Mouse (Mus musculus) midbrain, embryonic 12.5 days (tissue): ENCODE measurements around the gene Gucy2c. TPM values are rescaled to one million over a fixed set of nuclear protein-coding genes. Genes with fewer than 3 reads are reported as not detected.

Experiments used
- ATAC-seq: fragments of 200-750 bp; cut with Nextera tagmentation; 2 replicates; pipeline ENCODE4 v1.8.0; 2017; ENCODE audit warnings: low read depth, moderate TSS enrichment, moderate library complexity; ENCODE audit not compliant: low FRiP score
- H3K27ac ChIP-seq: fragments of 300-500 bp; sonication (generic); replicated peaks from 2 replicates; pipeline ENCODE4 v1.5.1; 2016; ENCODE audit warnings: mild to moderate bottlenecking
- H3K27me3 ChIP-seq: fragments of 300-500 bp; sonication (generic); 2 replicates; pipeline ENCODE4 v1.6.1; 2016; ENCODE audit warnings: mild to moderate bottlenecking
- H3K36me3 ChIP-seq: fragments of 300-500 bp; sonication (generic); 2 replicates; pipeline ENCODE4 v1.6.1; 2016
- H3K4me1 ChIP-seq: fragments of 300-500 bp; sonication (generic); 2 replicates; pipeline ENCODE4 v1.6.1; 2016
- H3K4me2 ChIP-seq: fragments of 300-500 bp; sonication (generic); replicated peaks from 2 replicates; pipeline ENCODE4 v1.6.1; 2016; ENCODE audit warnings: mild to moderate bottlenecking, moderate library complexity
- H3K4me3 ChIP-seq: fragments of 300-500 bp; sonication (generic); 2 replicates; pipeline ENCODE4 v1.5.1; 2016; ENCODE audit warnings: mild to moderate bottlenecking
- H3K9ac ChIP-seq: fragments of 300-500 bp; sonication (generic); replicated peaks from 2 replicates; pipeline ENCODE4 v1.6.1; 2016; ENCODE audit warnings: mild to moderate bottlenecking, moderate library complexity
- H3K9me3 ChIP-seq: fragments of 300-500 bp; sonication (generic); 2 replicates; pipeline ENCODE4 v1.6.1; 2016; ENCODE audit warnings: mild to moderate bottlenecking
- WGBS: fragments of 180-500 bp; shearing (Covaris S2); methylation state at CpG from one replicate; pipeline ENCODE4 v1.1.7; 2016; 5-methylcytosine and 5-hydroxymethylcytosine counted together
- polyA plus RNA-seq: library from polyadenylated mRNA; unstranded; fragments of >200 nt; fragmentation: Nextera tagmentation; extraction: Ambion mirVana; gene quantifications from 2 replicates; pipeline ENCODE4 v1.2.1, GENCODE M21; 2016

Gene Gucy2c
- polyA plus RNA-seq, 1 experiment from 2014 or later: 0.64 TPM

- no peak overlapping the region for H3K27ac ChIP-seq
- no peak overlapping the region for H3K4me3 ChIP-seq
- WGBS: 94% methylated on average over 1 of the region's 1 CpGs
- no peak overlapping the region for H3K9ac ChIP-seq
- no peak overlapping the region for H3K4me2 ChIP-seq
- no peaks in the 10 kb centered on the region for H3K9me3 ChIP-seq
- H3K36me3 ChIP-seq: no peaks in the 10 kb centered on the region
- no peak for ATAC-seq
- no peaks in the 10 kb centered on the region for H3K4me1 ChIP-seq
- no peaks in the 10 kb centered on the region for H3K27me3 ChIP-seq
Observed at GRCm38 (mm10) chr6:136776392-136776791, 5.2 kb downstream of the Gucy2c start.

- Histone ChIP-seq H3K4me3 (no peak overlapping the region), H3K9me3 (no peaks in the 10 kb centered on the region), H3K36me3 (no peaks in the 10 kb centered on the region), H3K27me3 (no peaks in the 10 kb centered on the region), H3K4me2 (no peak overlapping the region), H3K9ac (no peak overlapping the region), H3K4me1 (no peaks in the 10 kb centered on the region), H3K27ac (no peak overlapping the region)
- 75% methylated on average over 7 of the region's 7 CpGs for WGBS
- no peak for ATAC-seq
Observed at GRCm38 (mm10) chr6:136769859-136770258, 11.7 kb downstream of the Gucy2c start.

GRCm38 (mm10) chr6:136769143-136769542 lies 12.4 kb downstream of the Gucy2c start:
- no peak for ATAC-seq
- Histone ChIP-seq H3K27me3 (no peaks in the 10 kb centered on the region), H3K9ac (no peak overlapping the region), H3K27ac (no peak overlapping the region), H3K4me2 (no peak overlapping the region), H3K4me3 (no peak overlapping the region), H3K9me3 (no peaks in the 10 kb centered on the region), H3K4me1 (no peaks in the 10 kb centered on the region), H3K36me3 (no peaks in the 10 kb centered on the region)
- 88% methylated on average over 8 of the region's 8 CpGs for whole genome bisulfite sequencing

- no peaks in the 10 kb centered on the region for H3K4me1 ChIP-seq
- H3K36me3 ChIP-seq: no peaks in the 10 kb centered on the region
- H3K4me3 ChIP-seq: no peak overlapping the region
- H3K27ac ChIP-seq: no peak overlapping the region
- H3K9me3 ChIP-seq: no peaks in the 10 kb centered on the region
- no peak overlapping the region for H3K9ac ChIP-seq
- no peak for ATAC-seq
- H3K4me2 ChIP-seq: no peak overlapping the region
- H3K27me3 ChIP-seq: no peaks in the 10 kb centered on the region
- WGBS: 78% methylated on average over 1 of the region's 1 CpGs
Observed at GRCm38 (mm10) chr6:136763912-136764311, 17.7 kb downstream of the Gucy2c start.

- no peak overlapping the region for H3K4me2 ChIP-seq
- no peak overlapping the region for H3K27ac ChIP-seq
- WGBS: 90% methylated on average over 11 of the region's 11 CpGs
- H3K4me1 ChIP-seq: no peaks in the 10 kb centered on the region
- no peak for ATAC-seq
- H3K36me3 ChIP-seq: no peaks in the 10 kb centered on the region
- H3K9ac ChIP-seq: no peak overlapping the region
- H3K27me3 ChIP-seq: no peaks in the 10 kb centered on the region
- no peaks in the 10 kb centered on the region for H3K9me3 ChIP-seq
- no peak overlapping the region for H3K4me3 ChIP-seq
Observed at GRCm38 (mm10) chr6:136750567-136750966, 31.0 kb downstream of the Gucy2c start.

- 90% methylated on average over 5 of the region's 5 CpGs for WGBS
- Histone ChIP-seq H3K36me3 (no peaks in the 10 kb centered on the region), H3K4me3 (no peak overlapping the region), H3K27ac (no peak overlapping the region), H3K27me3 (no peaks in the 10 kb centered on the region), H3K9me3 (no peaks in the 10 kb centered on the region), H3K9ac (no peak overlapping the region), H3K4me2 (no peak overlapping the region), H3K4me1 (no peaks in the 10 kb centered on the region)
- ATAC-seq: no peak
Observed at GRCm38 (mm10) chr6:136745586-136745985, 36.0 kb downstream of the Gucy2c start.

- Histone ChIP-seq H3K27ac (no peak overlapping the region), H3K9me3 (no peaks in the 10 kb centered on the region), H3K9ac (no peak overlapping the region), H3K4me1 (no peaks in the 10 kb centered on the region), H3K4me3 (no peak overlapping the region), H3K36me3 (no peaks in the 10 kb centered on the region), H3K27me3 (no peaks in the 10 kb centered on the region), H3K4me2 (no peak overlapping the region)
- ATAC-seq: no peak
- WGBS: 84% methylated on average over 7 of the region's 7 CpGs
Observed at GRCm38 (mm10) chr6:136743729-136744128, 37.8 kb downstream of the Gucy2c start.

- Histone ChIP-seq H3K36me3 (no peaks in the 10 kb centered on the region), H3K4me2 (no peak overlapping the region), H3K4me1 (no peaks in the 10 kb centered on the region), H3K27ac (no peak overlapping the region), H3K27me3 (no peaks in the 10 kb centered on the region), H3K9me3 (no peaks in the 10 kb centered on the region), H3K4me3 (no peak overlapping the region), H3K9ac (no peak overlapping the region)
- ATAC-seq: peak; percentile 70
- WGBS: 47% methylated on average over 10 of the region's 10 CpGs
Observed at GRCm38 (mm10) chr6:136742352-136743118, 39.0 kb downstream of the Gucy2c start.

- Histone ChIP-seq H3K9me3 (no peaks in the 10 kb centered on the region), H3K27ac (no peak overlapping the region), H3K36me3 (no peaks in the 10 kb centered on the region), H3K4me2 (no peak overlapping the region), H3K4me3 (no peak overlapping the region), H3K4me1 (no peaks in the 10 kb centered on the region), H3K9ac (no peak overlapping the region), H3K27me3 (no peaks in the 10 kb centered on the region)
- no peak for ATAC-seq
- 87% methylated on average over 10 of the region's 10 CpGs for WGBS
Observed at GRCm38 (mm10) chr6:136741281-136741680, 40.3 kb downstream of the Gucy2c start.

- no peak overlapping the region for H3K27ac ChIP-seq
- no peak for ATAC-seq
- H3K4me1 ChIP-seq: no peaks in the 10 kb centered on the region
- H3K9ac ChIP-seq: no peak overlapping the region
- no peaks in the 10 kb centered on the region for H3K27me3 ChIP-seq
- H3K36me3 ChIP-seq: no peaks in the 10 kb centered on the region
- H3K9me3 ChIP-seq: no peaks in the 10 kb centered on the region
- no peak overlapping the region for H3K4me3 ChIP-seq
- no peak overlapping the region for H3K4me2 ChIP-seq
- 86% methylated on average over 7 of the region's 7 CpGs for WGBS
Observed at GRCm38 (mm10) chr6:136735766-136736165, 45.8 kb downstream of the Gucy2c start.

GRCm38 (mm10) chr6:136728144-136728543 lies 53.4 kb downstream of the Gucy2c start:
- no peak overlapping the region for H3K4me3 ChIP-seq
- no peak for ATAC-seq
- H3K9me3 ChIP-seq: no peaks in the 10 kb centered on the region

GRCm38 (mm10) chr6:136723171-136723570 lies 58.4 kb downstream of the Gucy2c start:
- H3K4me3 ChIP-seq: no peak overlapping the region
- no peaks in the 10 kb centered on the region for H3K9me3 ChIP-seq
- ATAC-seq: no peak
- no peaks in the 10 kb centered on the region for H3K27me3 ChIP-seq
- H3K27ac ChIP-seq: no peak overlapping the region
- H3K9ac ChIP-seq: no peak overlapping the region
- no peak overlapping the region for H3K4me2 ChIP-seq
- H3K36me3 ChIP-seq: no peaks in the 10 kb centered on the region
- 93% methylated on average over 3 of the region's 3 CpGs for WGBS
- no peaks in the 10 kb centered on the region for H3K4me1 ChIP-seq

More at GRCm38 (mm10) chr6:136728144-136728543, 53.4 kb downstream of the Gucy2c start:
- Histone ChIP-seq H3K4me1 (no peaks in the 10 kb centered on the region), H3K4me2 (no peak overlapping the region), H3K36me3 (no peaks in the 10 kb centered on the region), H3K27ac (no peak overlapping the region), H3K9ac (no peak overlapping the region), H3K27me3 (no peaks in the 10 kb centered on the region)
- 92% methylated on average over 14 of the region's 14 CpGs for WGBS

- Histone ChIP-seq H3K27ac (no peak overlapping the region), H3K4me2 (no peak overlapping the region), H3K27me3 (no peaks in the 10 kb centered on the region), H3K9me3 (no peaks in the 10 kb centered on the region), H3K4me1 (no peaks in the 10 kb centered on the region), H3K4me3 (no peak overlapping the region), H3K9ac (no peak overlapping the region), H3K36me3 (no peaks in the 10 kb centered on the region)
- ATAC-seq: no peak
- 90% methylated on average over 7 of the region's 7 CpGs for WGBS
Observed at GRCm38 (mm10) chr6:136722565-136722964, 59.0 kb downstream of the Gucy2c start.
